Mouse (Mus musculus) adrenal gland, postnatal 36 days (tissue): ENCODE results near the gene Slc22a12. TPM values are rescaled to one million over a fixed set of nuclear protein-coding genes. Genes with fewer than 3 reads are reported as not detected.

Source experiments
- DNase-seq, 2 experiments: peaks; one replicate each; pipeline ENCODE4 v3.0.0; 2021; ENCODE audit warnings: mixed read lengths in 1 of 2
- long read RNA-seq, 2 experiments: library from polyadenylated mRNA; stranded (forward); transcript quantifications; one replicate each; pipeline ENCODE4 v2.0.0; 2021; ENCODE audit warnings: borderline sequencing depth in 2 of 2
- total RNA-seq, 2 experiments: library from RNA; stranded (reverse); gene quantifications; 2 replicates each; pipeline ENCODE4 v1.2.3; 2021

The Slc22a12 gene
- total RNA-seq = under 1 TPM in 1 of 2 experiments, not detected in 1; 0.20 TPM
- long read RNA-seq, experiment 1 = 0 reads
- long read RNA-seq, experiment 2 = 0 reads

DNA sequence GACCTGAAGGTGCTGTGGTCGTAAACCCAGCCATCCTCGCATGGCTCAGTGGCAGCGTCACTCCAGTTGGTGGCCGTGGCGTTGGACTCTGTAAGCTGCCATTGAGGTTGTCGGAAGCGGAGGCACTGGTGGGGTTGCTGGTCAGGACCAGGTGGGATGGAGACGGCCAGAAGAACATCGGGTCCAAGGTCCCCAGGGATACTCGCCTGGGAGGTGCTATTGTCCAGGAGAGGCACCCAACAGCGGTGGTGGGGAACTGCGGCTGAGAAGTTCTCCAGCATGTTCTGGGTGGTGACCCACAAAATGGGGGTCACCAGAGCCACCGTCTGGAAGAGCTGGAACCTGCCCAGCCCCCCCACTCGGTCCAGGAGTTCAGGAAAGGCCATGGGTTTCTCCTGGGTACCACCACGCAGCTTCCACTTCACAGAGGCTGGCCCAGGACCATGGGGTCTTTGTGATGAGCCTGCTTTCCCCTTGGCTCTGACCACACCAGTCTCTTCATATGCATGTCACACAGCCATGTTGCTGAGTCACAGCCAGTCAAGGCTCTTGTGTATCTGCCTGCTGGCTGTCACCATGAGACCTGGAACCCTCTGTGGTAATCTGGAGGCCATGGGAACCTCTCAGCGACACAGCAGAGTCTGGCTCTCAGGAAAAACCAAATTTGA is at the start of gene Slc22a12:
Gene Slc22a12 (minus strand): TSS at position 666 of the 668 bp plus-strand sequence.
- peak; percentile 25 to 51 for DNase-seq

DNA sequence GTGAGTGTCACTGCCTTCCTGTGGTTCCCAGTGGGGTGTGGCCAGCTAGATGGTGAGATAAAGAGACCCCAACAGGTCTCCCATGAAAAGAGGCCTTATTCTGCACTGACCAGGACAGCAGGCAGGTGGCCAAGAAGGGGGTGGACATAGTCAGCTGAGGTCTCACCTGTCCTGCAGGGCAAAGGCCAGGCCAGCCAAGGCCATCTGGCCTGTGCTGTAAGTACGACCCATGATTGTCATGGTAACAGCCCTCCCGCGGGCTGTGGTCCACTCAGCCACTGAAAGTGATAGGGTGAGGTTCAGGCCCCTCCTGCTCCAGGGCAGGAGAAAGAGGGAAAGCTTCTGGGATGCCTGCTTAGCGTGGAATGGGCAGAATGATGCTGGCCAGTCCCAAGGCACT is 29.2 kb upstream of the Slc22a12 start:
- DNase-seq = no peak

DNA sequence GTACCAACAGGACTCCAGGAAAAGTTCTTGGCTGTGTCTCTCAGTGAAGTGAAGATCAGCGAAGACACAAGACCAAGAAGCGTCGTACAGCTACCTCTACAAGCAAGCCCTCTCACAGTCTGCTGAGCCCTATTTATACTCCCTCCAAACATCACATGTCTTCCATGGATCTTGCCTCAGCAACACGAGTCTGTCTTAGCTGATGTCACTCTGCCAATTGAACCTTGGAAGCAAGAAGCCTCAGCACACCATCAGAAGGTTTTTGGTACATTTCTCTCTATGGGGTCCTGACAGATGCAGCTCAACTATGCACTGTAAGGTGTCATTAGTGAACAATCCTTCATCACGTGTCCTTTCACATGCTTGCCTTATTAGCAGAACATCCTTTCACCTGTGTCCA is 28.6 kb upstream of the Slc22a12 start:
- DNase-seq = no peak

DNA sequence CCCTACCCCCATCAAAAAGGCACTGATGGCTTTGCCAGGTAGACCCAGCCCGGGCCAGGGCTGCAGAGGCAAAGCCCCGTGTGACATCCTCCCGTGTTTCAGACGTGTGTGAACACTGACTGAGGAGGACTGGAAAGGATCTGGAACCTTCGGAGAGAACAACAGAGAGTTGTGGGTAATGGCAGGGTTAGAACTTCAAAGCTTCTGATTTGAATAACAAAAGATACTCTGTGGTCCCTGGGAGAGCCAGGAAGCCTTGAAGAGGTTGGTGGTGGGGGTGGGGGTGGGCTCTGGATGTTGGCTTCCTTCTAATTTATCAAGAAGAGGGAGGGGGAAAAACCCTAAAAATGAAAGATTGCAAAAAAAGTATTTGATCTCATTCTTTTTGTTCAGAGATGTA is 26.7 kb upstream of the Slc22a12 start:
- DNase-seq = no peak

DNA sequence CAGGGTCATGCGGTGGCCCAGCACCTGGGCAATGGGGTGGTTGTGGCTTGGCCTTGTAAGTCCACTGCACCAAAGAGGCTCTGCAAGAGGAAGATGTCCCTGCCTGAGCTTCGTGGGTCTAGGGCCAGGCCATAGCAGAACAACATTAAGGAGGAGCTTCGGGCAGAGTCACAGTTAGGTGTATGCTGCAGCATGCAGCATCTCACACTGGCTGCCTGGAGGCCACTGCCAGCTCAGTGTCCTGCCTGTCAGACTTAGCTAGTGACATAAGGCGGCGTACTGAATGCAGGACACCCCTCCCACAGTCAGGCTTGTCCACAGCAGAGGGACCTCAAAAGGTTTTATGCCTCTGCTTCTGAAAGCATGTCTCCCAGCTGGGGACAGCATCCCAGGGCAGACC is 26.2 kb upstream of the Slc22a12 start:
- DNase-seq = no peak

DNA sequence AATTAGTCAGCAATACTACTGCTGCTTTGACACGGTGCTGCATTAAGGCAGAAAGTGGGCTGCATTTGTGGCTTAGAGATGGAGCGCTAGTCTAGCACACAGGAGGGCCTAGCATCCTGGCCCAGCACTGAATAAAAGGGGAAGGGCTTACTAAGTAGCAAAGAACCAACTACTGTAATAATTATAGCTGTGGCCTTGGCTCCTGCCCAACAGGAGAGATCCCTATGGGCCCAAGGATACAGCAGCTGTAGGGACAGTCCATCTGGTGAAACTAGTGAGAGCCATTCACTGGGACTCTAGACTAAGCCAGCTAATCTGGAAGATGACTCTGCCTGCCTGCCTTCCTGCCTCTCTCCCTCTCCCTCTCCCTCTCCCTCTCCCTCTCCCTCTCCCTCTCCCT is 23.6 kb upstream of the Slc22a12 start:
- DNase-seq = peak; percentile 58 to 63

DNA sequence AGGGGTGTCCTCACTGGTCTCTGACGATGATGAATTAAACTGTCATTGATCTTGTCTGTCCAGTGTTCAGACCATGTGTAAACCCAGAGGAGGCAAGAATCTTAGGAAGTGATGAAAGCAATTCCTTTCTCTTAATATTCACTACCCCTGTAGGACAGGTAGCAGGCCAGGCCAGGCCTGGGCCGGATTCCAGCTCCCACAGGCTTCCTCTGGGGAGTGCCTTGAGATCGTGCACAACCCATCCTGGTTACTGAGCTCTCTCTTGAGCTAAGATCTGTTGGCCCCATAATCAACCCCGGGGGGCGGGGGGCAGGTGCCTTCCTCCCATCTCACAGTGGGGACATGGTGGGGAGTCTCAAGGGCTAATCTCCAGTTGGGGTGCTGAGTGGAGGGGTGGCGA is 22.3 kb upstream of the Slc22a12 start:
- DNase-seq = no peak

DNA sequence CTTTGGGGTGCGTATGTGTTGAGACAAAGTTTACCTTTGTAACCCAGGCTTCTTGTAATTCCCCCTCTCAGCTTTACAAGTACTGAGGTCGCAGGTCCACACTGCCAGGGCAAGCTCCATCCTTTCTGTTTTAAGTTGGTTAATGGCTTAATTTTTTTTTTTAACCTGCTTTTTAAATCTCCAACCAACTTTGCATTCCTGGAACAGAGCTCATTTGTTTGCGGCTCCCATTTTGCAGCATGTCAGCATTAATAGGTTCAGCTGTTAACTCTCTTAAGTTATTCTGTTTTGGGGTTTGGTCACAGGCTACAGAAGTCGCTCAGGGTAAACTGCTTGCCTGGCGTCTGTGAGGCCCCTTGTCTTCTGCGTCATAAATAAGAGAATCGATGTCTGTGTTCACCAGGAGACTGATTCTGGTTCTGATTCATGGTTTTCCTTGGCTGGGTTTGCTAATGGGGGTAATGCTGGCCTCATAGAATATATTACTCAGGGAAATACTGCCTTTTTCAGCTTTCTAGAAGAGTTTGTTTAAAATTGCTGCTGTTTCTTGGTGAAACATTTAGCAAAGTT is 17.5 kb upstream of the Slc22a12 start:
- no peak for DNase-seq

DNA sequence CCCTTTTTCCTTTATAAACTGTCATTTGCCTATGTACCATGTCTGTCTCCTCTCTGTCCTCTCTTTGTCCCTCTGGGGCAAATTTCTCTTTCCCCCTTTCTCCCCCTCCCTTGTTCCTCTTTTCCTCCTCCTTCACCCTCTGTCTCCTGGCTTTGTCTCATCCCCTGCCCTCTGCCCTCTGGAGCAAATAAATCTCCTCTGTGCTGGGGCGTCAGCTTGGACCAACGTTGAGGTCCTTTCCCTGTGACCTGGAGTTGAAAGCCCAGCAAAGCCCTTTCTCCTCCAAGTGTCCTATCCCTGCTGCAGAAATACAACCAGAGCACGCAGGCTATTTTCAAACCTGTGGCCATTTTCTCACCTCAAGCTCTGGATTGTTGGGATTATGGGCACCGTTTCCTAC is 16.7 kb upstream of the Slc22a12 start:
- DNase-seq = no peak

DNA sequence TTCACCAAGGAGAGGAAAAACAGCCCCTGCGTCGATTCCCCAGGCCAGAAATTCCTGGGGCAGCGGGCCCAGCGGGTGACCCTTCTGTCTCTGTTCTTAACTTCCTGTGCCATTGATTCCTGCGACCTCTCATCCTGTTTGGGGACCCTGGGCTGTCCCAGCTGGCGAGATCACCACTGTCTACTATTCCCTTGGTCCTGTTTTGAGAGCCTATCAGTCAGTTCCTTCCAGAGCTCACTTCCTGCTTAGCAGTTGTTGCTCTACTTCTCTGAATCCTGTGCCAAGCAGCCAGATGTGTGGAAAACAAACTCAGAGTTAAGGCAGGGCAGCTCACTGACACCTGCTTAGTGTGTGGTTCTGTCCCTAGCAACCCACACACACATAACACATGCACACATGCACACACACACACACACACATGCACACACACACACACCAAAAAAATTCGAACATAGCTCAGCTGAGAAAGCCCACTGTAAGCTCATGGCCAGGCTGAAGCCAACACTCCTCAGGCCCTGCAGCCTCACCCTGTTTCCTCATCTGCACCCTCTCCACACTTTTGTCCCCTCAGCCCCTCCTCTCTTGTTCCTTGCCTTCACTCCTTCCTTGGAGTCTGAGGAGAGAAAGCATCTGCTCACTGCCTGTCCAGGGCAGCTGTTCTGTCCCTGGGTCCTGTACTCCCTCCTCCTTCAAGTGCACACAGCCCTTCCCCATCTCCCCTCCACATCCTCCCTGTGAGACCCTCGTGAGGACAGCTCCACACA is 11.2 kb upstream of the Slc22a12 start:
- DNase-seq = no peak

DNA sequence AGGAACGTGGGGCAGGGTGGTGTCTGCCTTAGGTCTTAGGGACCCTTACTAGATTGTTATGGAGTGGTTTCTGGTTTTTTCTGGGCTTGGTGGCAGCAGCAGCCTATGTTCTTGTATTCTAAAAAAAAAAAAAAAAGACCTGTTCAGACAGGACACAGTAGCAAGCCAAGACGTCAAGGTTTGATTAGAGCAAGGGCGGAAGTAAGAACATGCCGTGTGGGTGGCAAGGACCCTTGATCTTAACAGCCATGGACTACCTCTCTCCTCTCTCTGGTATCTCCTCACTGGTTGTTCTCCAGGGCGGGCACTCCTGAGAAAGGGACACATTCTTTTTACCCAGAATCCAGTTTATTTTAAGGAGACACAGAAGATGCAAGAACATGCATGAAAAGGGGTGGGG is 10.3 kb upstream of the Slc22a12 start:
- no peak for DNase-seq

DNA sequence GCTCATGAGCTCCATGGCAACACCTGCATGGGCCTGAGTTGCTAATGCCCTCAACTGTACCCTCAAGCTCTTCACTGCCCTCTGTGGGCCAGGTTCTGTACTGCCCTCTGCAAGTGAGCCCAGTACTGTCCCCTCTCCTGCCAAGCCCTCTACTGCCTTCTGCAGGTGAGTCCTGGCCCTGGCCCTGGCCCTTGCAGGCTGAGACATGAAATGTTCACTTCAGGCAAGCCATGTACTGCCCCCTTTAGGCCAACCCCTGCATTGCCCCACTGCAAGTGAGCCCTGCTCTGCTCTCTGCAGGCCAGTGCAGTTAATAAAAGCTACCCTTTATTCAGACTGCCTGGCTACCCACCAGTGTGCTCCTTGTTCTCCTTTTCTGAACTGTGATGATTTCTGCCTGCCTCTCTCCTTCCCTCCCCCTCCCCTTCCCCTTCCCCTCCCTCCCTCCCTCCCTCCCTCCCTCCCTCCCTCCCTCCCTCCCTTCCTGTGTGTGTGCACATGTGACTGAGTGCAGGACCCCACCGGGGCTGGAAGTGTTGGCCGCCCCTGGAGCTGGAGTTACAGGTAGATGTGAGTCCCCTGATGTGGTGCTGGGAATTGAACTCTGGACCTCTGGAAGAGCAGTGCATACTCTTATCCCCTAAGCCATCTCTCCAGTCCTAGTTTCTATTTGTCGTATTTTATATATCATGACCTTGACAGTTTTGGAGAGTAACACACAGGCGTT is 9.6 kb upstream of the Slc22a12 start:
- peak; percentile 74 to 80 for DNase-seq

DNA sequence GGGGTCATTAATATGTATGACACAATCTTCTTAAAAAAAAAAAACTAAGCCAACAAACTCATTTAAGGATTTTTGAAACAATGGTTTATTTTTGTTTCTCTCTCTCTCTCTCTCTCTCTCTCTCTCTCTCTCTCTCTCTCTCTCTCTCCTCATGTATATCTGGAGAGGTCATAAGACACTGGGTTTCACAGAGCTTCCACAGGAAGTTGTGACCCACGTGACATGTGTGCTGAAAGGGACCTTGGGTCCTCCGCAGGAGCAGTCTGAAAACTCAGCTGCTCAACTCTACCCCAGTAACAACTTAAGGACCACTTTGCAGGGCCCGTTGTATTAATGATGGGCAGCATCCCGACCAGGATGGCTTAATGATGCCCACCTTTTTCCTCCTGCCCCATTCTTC is 8.4 kb upstream of the Slc22a12 start:
- no peak for DNase-seq

DNA sequence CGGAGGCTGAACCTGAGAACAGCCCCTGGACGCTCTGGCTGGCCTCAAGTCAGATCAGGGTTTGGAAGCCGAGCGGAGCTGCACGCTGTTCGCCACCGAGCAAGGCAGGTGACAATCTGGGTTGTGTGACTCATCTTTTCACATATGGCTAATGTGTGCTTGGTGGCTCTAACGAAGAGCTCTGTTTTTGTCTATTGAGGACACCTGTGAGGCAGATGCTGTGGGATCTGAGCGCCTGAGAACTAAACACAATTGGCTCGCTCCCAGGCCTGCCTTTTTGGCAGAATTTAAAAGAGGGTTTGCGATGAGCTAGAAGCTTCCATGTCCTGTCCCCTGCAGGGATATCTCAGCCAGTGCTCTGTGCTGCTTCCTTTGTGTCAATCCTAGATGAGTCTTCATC is 6.7 kb upstream of the Slc22a12 start:
- peak in 1 of 2 experiments; percentile 42 for DNase-seq

DNA sequence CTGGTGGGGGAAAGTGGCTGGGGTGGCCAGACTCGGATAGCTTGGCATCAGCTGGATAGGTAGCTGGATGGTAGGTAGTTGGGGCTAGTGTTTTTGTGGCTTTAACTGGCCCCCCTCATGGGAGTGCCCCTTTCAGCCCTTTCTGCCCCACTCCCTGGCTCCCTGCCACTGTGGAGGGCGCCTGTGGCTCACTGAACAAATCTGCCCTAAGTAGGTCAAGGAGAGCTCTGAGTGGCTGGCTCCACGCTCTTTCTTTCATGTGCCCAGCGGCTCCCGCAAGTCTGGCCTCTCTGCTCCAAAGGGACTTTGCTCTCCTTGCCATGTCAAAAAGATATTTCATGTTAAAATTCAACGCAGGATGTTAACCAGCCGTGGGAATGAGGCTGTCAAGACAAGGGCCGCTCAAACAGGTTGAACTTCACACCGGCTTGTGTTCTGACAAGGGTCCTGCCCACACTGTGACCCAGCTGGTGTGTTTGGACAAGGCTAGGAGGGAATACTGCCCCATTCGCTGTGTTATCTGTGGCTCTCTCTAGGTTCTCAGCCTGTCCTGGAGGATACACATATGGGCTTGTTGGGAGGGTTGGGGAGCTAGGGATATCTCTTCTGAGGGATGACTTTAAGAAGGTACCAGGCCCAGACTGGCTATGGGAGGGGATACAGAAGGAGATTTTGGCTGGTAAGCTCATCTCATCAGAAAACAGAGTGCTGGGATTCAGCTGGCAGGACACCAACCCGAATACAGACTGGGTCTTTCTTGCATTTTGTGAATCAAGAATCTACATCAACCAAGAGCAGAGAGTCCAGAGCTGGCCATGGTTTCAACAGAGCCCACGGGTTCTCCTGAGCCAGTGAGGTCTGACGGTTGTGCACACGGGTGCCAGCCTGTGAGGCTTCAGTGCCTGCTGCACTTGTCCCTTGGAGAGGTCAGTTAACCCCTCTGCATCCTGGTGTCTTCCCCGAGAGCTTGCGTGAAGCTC is 5.9 kb upstream of the Slc22a12 start:
- peak; percentile 88 to 90 for DNase-seq

DNA sequence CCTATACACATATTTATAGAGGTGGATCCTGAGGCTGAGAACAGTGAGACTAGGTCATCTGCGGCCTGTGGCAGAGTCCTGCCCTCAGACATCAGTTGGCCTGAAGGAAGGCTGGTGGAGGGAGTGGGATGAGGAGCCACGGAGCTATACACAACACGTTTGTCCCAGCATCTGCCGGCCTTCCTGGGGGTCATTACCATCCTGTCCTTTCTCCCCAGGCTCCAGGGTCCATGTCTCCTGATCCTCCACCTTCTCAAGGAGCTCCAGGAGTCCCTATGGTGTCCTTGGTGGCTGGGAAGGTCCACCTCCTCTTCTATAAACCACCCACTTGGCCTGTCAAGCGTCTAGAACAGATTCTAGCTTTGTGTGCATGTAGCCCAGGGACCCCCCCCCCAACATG is 5.0 kb upstream of the Slc22a12 start:
- DNase-seq = no peak

DNA sequence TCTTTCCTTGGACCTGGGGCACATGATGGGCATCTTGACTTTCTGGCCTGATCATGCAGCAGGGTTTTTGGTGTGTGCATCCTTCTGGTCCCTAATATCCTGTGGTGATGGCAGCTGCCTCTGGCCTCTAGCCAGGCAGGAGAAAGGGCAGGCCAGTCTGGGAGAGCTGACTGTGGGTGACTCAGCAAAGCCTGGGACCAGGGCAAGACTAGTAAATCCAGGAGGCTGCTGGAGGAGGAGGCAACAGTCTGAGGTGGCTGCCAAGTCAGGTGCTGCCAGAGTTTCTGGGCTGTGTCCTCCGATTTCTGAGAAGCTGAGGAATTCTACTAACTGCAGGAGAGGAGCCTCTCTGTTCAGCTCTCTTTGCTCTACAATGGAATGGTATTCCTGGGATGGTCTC is 3.3 kb upstream of the Slc22a12 start:
- DNase-seq = peak; percentile 87 to 88

DNA sequence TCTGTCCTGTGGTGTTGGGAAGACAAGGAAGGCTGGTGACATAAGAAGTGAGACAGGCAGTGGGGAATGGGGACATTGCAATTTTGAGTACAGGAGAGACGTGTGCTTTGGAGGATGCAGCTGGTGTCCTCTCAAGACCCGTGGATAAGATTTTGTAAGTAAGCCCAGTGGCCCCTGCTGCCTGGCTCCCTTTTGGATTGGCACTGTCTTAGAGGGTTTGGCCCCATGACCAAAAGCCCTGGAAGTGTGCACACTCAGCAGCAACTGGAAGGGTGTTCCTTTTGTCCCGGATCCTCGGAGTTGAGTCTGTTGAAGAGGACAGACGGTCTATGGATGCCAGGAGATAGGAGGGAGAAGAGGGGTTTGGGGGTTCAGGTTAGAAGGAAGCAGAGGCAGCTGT is 2.6 kb upstream of the Slc22a12 start:
- DNase-seq = no peak

DNA sequence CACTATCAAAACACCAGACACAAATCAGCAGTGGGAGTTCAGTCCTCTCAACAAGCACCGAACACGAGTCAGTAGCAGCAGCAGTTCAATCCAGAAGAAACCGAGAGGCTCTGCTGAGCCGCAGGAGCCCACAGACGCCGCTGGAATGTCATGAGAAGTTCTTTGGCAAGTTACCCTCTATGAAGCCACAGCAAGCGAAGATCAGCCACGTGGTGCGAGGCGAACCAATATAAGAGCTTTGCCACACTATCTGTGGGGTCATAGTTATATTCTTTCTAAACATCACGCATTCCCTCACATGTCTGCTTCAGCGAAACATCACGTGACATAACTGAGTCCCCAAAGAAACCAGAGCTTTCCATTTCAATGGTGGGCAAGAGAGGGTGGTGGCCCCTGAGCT is 1.9 kb upstream of the Slc22a12 start:
- no peak for DNase-seq

DNA sequence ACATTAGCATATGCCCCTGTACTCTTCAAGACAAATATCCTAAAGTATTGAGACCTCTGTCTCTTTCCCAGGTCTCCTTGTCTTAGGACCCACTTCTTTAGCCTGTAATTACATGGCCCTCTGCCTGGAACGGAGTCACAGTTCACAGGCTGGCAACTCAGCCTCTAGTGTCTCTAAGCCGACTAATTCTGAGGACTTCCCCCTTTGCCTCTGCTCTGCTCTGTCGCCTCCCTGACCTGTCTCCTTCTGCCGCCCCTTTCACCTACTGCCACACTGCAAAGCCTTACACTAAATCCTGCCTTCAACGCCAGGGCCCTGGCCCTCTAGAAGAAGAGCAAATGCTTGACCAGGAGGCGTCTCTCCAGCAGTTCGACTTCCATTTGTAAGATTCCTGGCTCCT is 686 bp upstream of the Slc22a12 start:
- no peak for DNase-seq

DNA sequence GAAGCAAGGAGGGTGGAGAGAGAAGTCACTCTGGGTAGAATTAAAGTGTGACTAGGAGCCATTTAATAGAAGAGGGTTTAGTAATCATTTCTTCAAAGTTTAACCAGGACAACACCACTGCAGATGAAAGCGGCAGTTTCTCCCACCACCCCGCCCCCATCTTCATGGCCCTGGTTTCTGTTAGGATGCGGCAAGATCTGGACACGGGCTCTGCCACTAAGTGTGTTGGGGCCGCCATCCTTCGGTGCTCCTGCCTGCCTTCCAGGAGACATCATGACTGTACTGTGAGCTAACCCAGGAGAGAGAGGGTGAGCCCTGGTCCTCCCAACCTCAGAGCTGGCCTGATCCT is 177 bp upstream of the Slc22a12 start:
- DNase-seq = no peak

DNA sequence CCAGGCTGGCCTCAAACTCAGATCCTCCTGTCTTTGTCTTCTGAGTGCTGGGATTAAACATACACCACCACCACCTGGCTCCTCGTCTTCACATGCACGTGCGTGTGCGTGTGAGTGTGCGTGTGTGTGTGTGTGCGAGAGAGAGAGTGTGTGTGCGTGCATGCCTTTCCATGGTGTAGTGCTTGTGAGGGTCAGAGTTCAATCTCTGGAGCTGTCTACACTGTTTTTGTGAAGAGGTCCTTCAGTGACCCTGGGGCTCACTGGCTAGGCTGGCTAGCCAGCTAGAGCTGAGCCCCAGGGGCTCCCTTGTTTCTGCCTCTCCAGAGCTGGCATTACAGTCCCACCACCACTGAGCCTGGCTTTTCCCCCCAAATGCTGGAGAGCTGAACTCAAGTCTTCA is 1.3 kb downstream of the Slc22a12 start:
- no peak for DNase-seq
